Comparison of ENCODE assay signal across 8 mouse cellular contexts in the genomic region with DNA sequence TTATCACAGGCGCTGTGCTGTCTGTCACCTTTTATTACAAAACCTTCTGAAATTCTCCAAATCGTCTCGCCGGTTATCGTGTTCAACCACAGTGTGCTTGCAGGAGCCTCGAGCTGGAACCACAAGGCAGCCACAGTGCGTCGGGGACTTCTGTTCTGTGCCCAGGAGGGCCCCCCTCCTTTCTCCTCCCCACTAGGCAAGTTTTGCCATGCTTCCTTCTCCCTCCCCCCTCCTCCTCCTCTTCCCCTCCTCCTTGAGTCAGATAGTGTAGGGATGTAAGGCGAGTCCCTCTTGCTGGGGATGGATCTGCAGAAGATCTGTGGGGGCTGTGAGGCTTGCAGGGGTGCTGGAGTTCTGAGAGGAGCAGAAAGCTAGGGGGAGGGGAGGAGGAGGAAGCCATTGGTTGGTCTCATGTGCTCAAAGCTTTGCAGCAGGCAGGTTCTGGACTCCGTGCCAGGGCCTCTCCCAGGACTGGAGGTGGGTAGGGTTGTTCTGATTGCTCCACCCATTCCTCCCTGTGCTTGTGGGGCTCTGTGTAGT.
A peak's percentile ranks its signal among the peaks of the same experiment; 100 is the strongest.
DNase-seq lines count a peak whose midpoint lies in the region; ATAC-seq and TF ChIP-seq lines count a peak whose summit lies in the region.

No protein-coding gene starts in this region.

- ATAC-seq in forebrain, postnatal 0 days = peak; percentile 53
- ATAC-seq in midbrain, embryonic 15.5 days (replicated peaks) = no peak

- H3K27me3 ChIP-seq in forebrain, postnatal 0 days (ENCODE audit: insufficient read depth, low read length) = peaks cover 4% of the 10 kb centered on the region; the same call in 1 of the 2 replicates
- H3K27me3 ChIP-seq in midbrain, embryonic 15.5 days (replicated peaks) = 0 out of 2 replicates have a peak, but pooled peaks cover 3% of the 10 kb centered on the region

- 15% methylated on average over 10 of the region's 10 CpGs for WGBS in forebrain, postnatal 0 days
- 30% methylated on average over 10 of the region's 10 CpGs for WGBS in midbrain, embryonic 15.5 days

- H3K36me3 ChIP-seq in forebrain, postnatal 0 days (ENCODE audit: insufficient read depth) = no peaks in the 10 kb centered on the region
- H3K36me3 ChIP-seq in midbrain, embryonic 15.5 days (replicated peaks) = no peaks in the 10 kb centered on the region

- no peak for TF ChIP-seq CTCF in forebrain, postnatal 0 days (IDR thresholded peaks at IDR 0.05; ENCODE audit: low read depth)

- H3K4me1 ChIP-seq in forebrain, postnatal 0 days (ENCODE audit: insufficient read depth) = no peaks in the 10 kb centered on the region
- peaks cover 15% of the 10 kb centered on the region for H3K4me1 ChIP-seq in midbrain, embryonic 15.5 days

- DNase-seq in layer of hippocampus, adult 11-12 months (ENCODE audit: low spot score) = peak; percentile 43
- no peak for DNase-seq in layer of hippocampus, postnatal 14 days (ENCODE audit: low spot score in 2 of 2)
- DNase-seq in T-cell, adult 2 months (ENCODE audit: low spot score) = peak; percentile 67
- DNase-seq in forebrain, postnatal 0 days = peak; percentile 28
- DNase-seq in ovary, postnatal 36 days (ENCODE audit: low spot score) = no peak
- no peak for DNase-seq in kidney, adult 8-10 months
- DNase-seq in lung, postnatal 36 days = no peak

- no peak overlapping the region for H3K4me2 ChIP-seq in forebrain, postnatal 0 days (ENCODE audit: low read depth)
- no peak overlapping the region for H3K4me2 ChIP-seq in midbrain, embryonic 15.5 days

- no peak overlapping the region for H3K4me3 ChIP-seq in forebrain, postnatal 0 days (ENCODE audit: low read depth, low read length)
- no peak overlapping the region for H3K4me3 ChIP-seq in midbrain, embryonic 15.5 days

- no peak overlapping the region for H3K27ac ChIP-seq in forebrain, postnatal 0 days (ENCODE audit: low read depth, low read length)
- 0 out of 2 replicates have a peak overlapping the region, but pooled peaks have one; percentile 2 for H3K27ac ChIP-seq in midbrain, embryonic 15.5 days

- H3K9ac ChIP-seq in forebrain, postnatal 0 days = no peak overlapping the region
- no peak overlapping the region for H3K9ac ChIP-seq in midbrain, embryonic 15.5 days

- no peaks in the 10 kb centered on the region for H3K9me3 ChIP-seq in forebrain, postnatal 0 days (ENCODE audit: low read length)
- no peaks in the 10 kb centered on the region for H3K9me3 ChIP-seq in midbrain, embryonic 15.5 days

Comparison
In these comparisons a context has a peak if more than half of its experiments do, and no peak if none do; other contexts are left out.
1. DNase-seq: peak in layer of hippocampus, adult 11-12 months (single experiment), T-cell, adult 2 months (single experiment) and forebrain, postnatal 0 days (single experiment); none in layer of hippocampus, postnatal 14 days (0 of 2), ovary, postnatal 36 days (single experiment), kidney, adult 8-10 months (0 of 2) and lung, postnatal 36 days (single experiment).